Mouse (Mus musculus): ENCODE measurements at regions not wholly inside any gene's neighbourhood (a gene's known extent, or its start where the extent isn't known, plus 50 kb on each side); places are given as distances from the start of the nearest gene placed in this dataset.

- TF ChIP-seq CTCF (IDR thresholded peaks at IDR 0.05) (peak; percentile 73), EP300 (IDR thresholded peaks at IDR 0.05) (no peak)
These were observed 158.6 kb downstream of the Moxd1 start for GRCm38 (mm10) chr10:24381917-24382316.
